Mouse (Mus musculus) forebrain, embryonic 16.5 days (tissue): ENCODE results near the gene Itpkc. TPM values are rescaled to one million over a fixed set of nuclear protein-coding genes. Genes with fewer than 3 reads are reported as not detected.
A peak's percentile ranks its signal among the peaks of the same experiment; 100 is the strongest.

ENCODE experiments used
- ATAC-seq: fragments of 200-750 bp; cut with Nextera tagmentation; 2 replicates; pipeline ENCODE4 v1.8.0; 2017; ENCODE audit warnings: mild to moderate bottlenecking, moderate library complexity
- H3K27ac ChIP-seq: fragments of 300-500 bp; sonication (generic); 2 replicates; pipeline ENCODE4 v1.5.1; 2014; ENCODE audit warnings: low read length, control low read depth
- H3K27me3 ChIP-seq: fragments of 300-500 bp; sonication (generic); replicated peaks from 2 replicates; pipeline ENCODE4 v1.6.1; 2014; ENCODE audit warnings: low read length; ENCODE audit not compliant: control insufficient read depth, insufficient read depth
- H3K36me3 ChIP-seq: fragments of 300-500 bp; sonication (generic); 2 replicates; pipeline ENCODE4 v1.6.1; 2014; ENCODE audit not compliant: control insufficient read depth, insufficient read depth
- H3K4me1 ChIP-seq: fragments of 300-500 bp; sonication (generic); replicated peaks from 2 replicates; pipeline ENCODE4 v1.6.1; 2014; ENCODE audit warnings: low read length; ENCODE audit not compliant: control insufficient read depth, insufficient read depth
- H3K4me2 ChIP-seq: fragments of 300-500 bp; sonication (generic); 2 replicates; pipeline ENCODE4 v1.6.1; 2014; ENCODE audit warnings: mild to moderate bottlenecking, low read length, control low read depth
- H3K4me3 ChIP-seq: fragments of 300-500 bp; sonication (generic); replicated peaks from 2 replicates; pipeline ENCODE4 v1.5.1; 2014; ENCODE audit warnings: mild to moderate bottlenecking, low read length, control low read depth
- H3K9ac ChIP-seq: fragments of 300-500 bp; sonication (generic); replicated peaks from 2 replicates; pipeline ENCODE4 v1.6.1; 2014; ENCODE audit warnings: low read depth, low read length, control low read depth
- H3K9me3 ChIP-seq: fragments of 300-500 bp; sonication (generic); 2 replicates; pipeline ENCODE4 v1.6.1; 2016; ENCODE audit warnings: low read length; ENCODE audit not compliant: control insufficient read depth
- WGBS: fragments of 180-500 bp; shearing (Covaris S2); extraction: QIAGEN DNeasy Blood & Tissue Kit; methylation state at CpG from one replicate; pipeline ENCODE4 v1.1.7; 2014; 5-methylcytosine and 5-hydroxymethylcytosine counted together
- polyA plus RNA-seq: library from polyadenylated mRNA; unstranded; fragments of >200 nt; fragmentation: Nextera tagmentation; extraction: Ambion mirVana; gene quantifications from 2 replicates; pipeline ENCODE4 v1.2.1, GENCODE M21; 2015

The Itpkc gene
- polyA plus RNA-seq, 1 experiment from 2014 or later: 6.2 TPM

DNA sequence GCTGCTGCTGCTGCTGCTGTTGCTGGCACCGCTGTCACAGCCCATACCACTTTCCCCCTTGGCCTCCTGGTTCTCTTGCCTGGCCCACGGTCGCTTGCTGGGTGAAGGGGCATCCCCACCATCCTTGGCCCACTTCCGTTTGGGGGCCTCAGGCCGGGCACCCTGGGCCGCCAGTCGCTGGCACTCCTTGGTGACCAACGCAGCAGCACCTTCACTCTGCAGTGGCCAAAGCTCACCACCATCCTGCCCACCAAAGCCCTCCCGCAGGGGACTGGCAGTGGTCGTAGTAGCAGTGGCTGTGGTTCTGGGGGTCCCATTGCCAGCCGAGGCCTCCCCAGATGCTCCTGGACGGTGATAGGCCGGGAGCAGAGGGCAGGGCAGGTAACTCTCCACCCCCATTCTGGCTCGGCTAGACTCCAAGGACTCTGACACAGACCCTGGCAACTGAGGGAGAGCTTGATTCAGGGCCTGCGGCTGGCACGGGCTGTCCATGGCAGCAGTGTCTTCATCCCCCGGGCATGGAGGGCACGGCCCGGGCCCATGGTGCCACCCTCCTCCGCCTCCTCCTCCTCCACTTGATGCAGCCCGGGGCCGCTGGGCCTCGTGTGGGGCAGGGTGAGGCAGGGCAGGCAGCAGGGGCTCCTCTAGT lies 63.3 kb downstream of the Itpkc start:
- Histone ChIP-seq H3K36me3 (peaks cover 5% of the 10 kb centered on the region), H3K4me1 (peaks cover 63% of the 10 kb centered on the region), H3K4me2 (peak overlapping the region; percentile 84), H3K4me3 (peak overlapping the region; percentile 63), H3K27me3 (no peaks in the 10 kb centered on the region), H3K27ac (no peak overlapping the region; the same call in 1 of the 2 replicates), H3K9ac (peak overlapping the region; percentile 91), H3K9me3 (no peaks in the 10 kb centered on the region)
- WGBS: 63% methylated on average over 23 of the region's 23 CpGs
- ATAC-seq: no peak

- ATAC-seq: no peak
- Histone ChIP-seq H3K27me3 (no peaks in the 10 kb centered on the region), H3K36me3 (peaks cover 5% of the 10 kb centered on the region), H3K9ac (peak overlapping the region; percentile 91), H3K4me3 (peak overlapping the region; percentile 14), H3K27ac (no peak overlapping the region), H3K9me3 (no peaks in the 10 kb centered on the region), H3K4me2 (peak overlapping the region; percentile 84), H3K4me1 (peaks cover 66% of the 10 kb centered on the region)
- 78% methylated on average over 33 of the region's 33 CpGs for WGBS
Measured at GRCm38 (mm10) chr7:27164112-27164947, 64.1 kb downstream of the Itpkc start.

DNA sequence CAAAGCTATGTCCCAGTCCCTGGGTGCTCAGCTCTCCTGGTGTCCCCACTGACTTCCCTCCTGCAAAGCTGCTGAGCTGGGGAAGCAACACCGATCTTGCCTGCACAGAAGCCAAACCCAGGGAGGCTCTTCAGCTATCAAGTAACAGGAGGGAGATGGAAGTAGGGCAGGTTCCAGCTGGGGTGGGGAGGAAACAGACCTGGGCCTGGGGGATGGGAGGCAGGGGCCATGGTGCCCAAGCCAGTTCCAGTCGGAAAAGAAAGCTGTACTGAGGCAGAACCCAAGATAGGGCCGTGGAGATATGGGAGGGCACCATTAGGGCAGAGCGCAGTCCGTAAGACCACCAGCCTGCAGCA lies 65.0 kb downstream of the Itpkc start:
- H3K4me3 ChIP-seq: no peak overlapping the region
- H3K4me1 ChIP-seq: peaks cover 66% of the 10 kb centered on the region
- WGBS: 89% methylated on average over 5 of the region's 5 CpGs
- H3K9ac ChIP-seq: peak overlapping the region; percentile 46
- no peak for ATAC-seq
- H3K36me3 ChIP-seq: peaks cover 11% of the 10 kb centered on the region
- H3K27ac ChIP-seq: no peak overlapping the region
- H3K27me3 ChIP-seq: no peaks in the 10 kb centered on the region
- no peaks in the 10 kb centered on the region for H3K9me3 ChIP-seq
- H3K4me2 ChIP-seq: peak overlapping the region; percentile 84

DNA sequence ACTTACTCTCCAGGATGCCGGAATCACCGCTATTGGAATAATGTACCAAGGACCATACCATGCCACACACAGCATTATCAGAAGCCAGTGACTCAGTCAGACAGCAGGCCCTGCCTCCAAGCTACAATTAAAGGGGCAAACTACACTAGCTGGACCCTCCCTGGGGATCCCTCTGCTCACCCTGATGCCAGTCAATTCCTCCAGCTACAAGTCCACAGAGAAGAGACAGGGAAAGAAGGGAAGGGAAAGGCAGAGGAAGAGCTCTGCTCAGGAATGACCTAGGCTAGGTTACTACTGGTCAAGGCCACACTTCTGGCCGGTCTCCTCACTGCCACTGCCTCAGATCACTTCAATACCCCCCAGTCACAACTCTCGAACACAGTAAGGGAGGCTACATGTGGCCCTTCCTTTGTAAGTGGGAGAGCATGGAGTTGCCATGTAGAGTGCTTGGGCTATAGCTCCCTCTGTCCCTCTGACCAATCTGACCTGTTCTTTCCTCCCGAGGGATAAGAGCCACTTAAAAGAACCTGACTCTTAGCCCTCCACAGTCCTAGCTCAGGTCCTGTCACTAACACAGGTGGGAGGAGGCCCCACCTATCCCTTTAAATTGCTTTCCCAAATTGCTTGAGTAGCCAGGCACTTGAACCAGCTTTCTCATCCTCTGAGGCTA lies 65.5 kb downstream of the Itpkc start:
- whole genome bisulfite sequencing: 85% methylated on average over 5 of the region's 5 CpGs
- H3K4me2 ChIP-seq: peak overlapping the region; percentile 84
- H3K9ac ChIP-seq: peak overlapping the region; percentile 46
- H3K9me3 ChIP-seq: no peaks in the 10 kb centered on the region
- peaks cover 16% of the 10 kb centered on the region for H3K36me3 ChIP-seq
- no peak overlapping the region for H3K27ac ChIP-seq
- no peaks in the 10 kb centered on the region for H3K27me3 ChIP-seq
- no peak overlapping the region for H3K4me3 ChIP-seq
- no peak for ATAC-seq
- peaks cover 66% of the 10 kb centered on the region for H3K4me1 ChIP-seq

GRCm38 (mm10) chr7:27161744-27162143 lies 66.7 kb downstream of the Itpkc start:
- H3K4me2 ChIP-seq: no peak overlapping the region
- H3K27ac ChIP-seq: no peak overlapping the region
- H3K36me3 ChIP-seq: peaks cover 25% of the 10 kb centered on the region
- no peaks in the 10 kb centered on the region for H3K27me3 ChIP-seq
- H3K9ac ChIP-seq: no peak overlapping the region
- H3K9me3 ChIP-seq: no peaks in the 10 kb centered on the region
- ATAC-seq: no peak
- no peak overlapping the region for H3K4me3 ChIP-seq
- WGBS: 93% methylated on average over 4 of the region's 4 CpGs
- peaks cover 59% of the 10 kb centered on the region for H3K4me1 ChIP-seq

DNA sequence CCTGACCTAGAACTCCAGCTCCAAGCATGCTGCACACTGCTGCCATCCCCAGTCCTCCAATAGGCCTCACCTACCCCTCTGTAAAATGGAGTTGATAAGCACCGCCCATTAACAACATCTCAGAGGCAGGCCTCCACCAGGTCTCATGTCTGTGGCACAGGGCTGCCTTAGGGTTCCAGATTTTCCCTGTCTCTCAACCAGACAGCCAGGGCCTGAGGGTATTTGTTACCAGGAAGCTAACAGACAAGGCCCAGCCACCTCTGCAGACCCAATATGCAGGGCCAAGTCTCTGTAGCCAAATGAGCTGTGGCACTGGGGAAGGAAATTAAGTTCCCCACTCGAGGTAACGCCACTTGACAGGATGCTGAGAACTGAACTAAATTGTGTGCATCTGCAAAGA lies 67.5 kb downstream of the Itpkc start:
- Histone ChIP-seq H3K9me3 (no peaks in the 10 kb centered on the region), H3K27ac (no peak overlapping the region), H3K4me3 (no peak overlapping the region), H3K4me1 (peaks cover 59% of the 10 kb centered on the region), H3K9ac (no peak overlapping the region), H3K36me3 (peaks cover 25% of the 10 kb centered on the region), H3K27me3 (no peaks in the 10 kb centered on the region), H3K4me2 (no peak overlapping the region)
- no peak for ATAC-seq
- 88% methylated on average over 3 of the region's 3 CpGs for WGBS

GRCm38 (mm10) chr7:27159882-27160281 lies 68.6 kb downstream of the Itpkc start:
- Histone ChIP-seq H3K27ac (no peak overlapping the region), H3K36me3 (peaks cover 25% of the 10 kb centered on the region), H3K27me3 (no peaks in the 10 kb centered on the region), H3K4me2 (no peak overlapping the region), H3K9ac (no peak overlapping the region), H3K4me1 (peaks cover 50% of the 10 kb centered on the region), H3K9me3 (no peaks in the 10 kb centered on the region), H3K4me3 (no peak overlapping the region)
- 12% methylated on average over 8 of the region's 8 CpGs for WGBS
- ATAC-seq: peak; percentile 92

DNA sequence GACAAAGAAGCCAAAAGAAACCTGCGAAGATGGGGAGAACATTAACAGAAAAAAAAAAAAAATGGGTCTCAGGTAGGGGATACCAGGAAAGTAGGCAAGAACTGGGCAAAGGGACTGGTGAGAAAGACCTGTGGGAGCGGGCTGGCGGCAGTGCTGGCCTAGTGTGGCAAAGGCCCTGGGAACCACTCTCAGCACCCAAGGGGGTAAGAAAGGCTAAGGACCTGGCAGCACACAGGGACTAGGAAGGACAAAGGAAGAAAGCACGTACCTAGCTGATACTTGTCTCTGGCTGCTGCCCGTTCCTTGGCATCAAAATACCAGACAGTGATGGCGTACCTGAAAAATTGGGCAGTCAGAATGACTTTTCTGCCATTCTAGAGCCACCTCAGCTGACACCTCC lies 69.2 kb downstream of the Itpkc start:
- H3K27ac ChIP-seq: no peak overlapping the region
- no peak for ATAC-seq
- H3K36me3 ChIP-seq: peaks cover 25% of the 10 kb centered on the region
- H3K4me3 ChIP-seq: no peak overlapping the region
- H3K9me3 ChIP-seq: no peaks in the 10 kb centered on the region
- H3K9ac ChIP-seq: no peak overlapping the region
- H3K27me3 ChIP-seq: no peaks in the 10 kb centered on the region
- WGBS: 91% methylated on average over 6 of the region's 6 CpGs
- H3K4me2 ChIP-seq: no peak overlapping the region
- H3K4me1 ChIP-seq: peaks cover 44% of the 10 kb centered on the region

- Histone ChIP-seq H3K4me3 (no peak overlapping the region), H3K9ac (no peak overlapping the region), H3K27me3 (no peaks in the 10 kb centered on the region), H3K9me3 (no peaks in the 10 kb centered on the region), H3K36me3 (peaks cover 25% of the 10 kb centered on the region), H3K4me1 (peaks cover 33% of the 10 kb centered on the region), H3K4me2 (no peak overlapping the region), H3K27ac (no peak overlapping the region)
- 95% methylated on average over 9 of the region's 9 CpGs for WGBS
- no peak for ATAC-seq
Measured at GRCm38 (mm10) chr7:27158171-27158570, 70.3 kb downstream of the Itpkc start.
